ENCODE assay signal across 23 mouse cellular contexts in genomic region chr1:131167612-131168011, GRCm38 (mm10). TPM values are rescaled to one million over a fixed set of nuclear protein-coding genes. Genes with fewer than 3 reads are reported as not detected.
DNase-seq lines count a peak whose midpoint lies in the region; TF ChIP-seq lines count a peak whose summit lies in the region.
"Had no signal": no experiment of that assay in that cellular context is flagged by ENCODE, and none has a peak within 500 bp of the region (broad histone marks: within the 10 kb centered on the region; RNA-seq: fewer than 3 reads in every experiment).

No protein-coding gene starts in this region.

- TF ChIP-seq POLR2A in cortical plate, adult 2 months (IDR thresholded peaks at IDR 0.05; ENCODE audit: extremely low read depth, insufficient read depth, low read length), result no peak

- H3K4me3 ChIP-seq in cortical plate, adult 2 months (ENCODE audit: insufficient read depth, low read length), result no peak overlapping the region
- H3K4me3 ChIP-seq: forebrain, embryonic 10.5 days; forebrain, embryonic 13.5 days; heart, embryonic 12.5 days; heart, embryonic 15.5 days had no signal

- intact Hi-C loops in heart, postnatal 14 days (cut with DNase I), result no loop called here

- TF ChIP-seq CTCF in cortical plate, adult 2 months (IDR thresholded peaks at IDR 0.05; ENCODE audit: extremely low read depth, insufficient read depth, low read length), result no peak

- DNase-seq in frontal cortex, postnatal 36 days (ENCODE audit: low spot score in 2 of 2), result peak; percentile 47 to 63
- no peak for DNase-seq in frontal cortex, postnatal 10 days (ENCODE audit: low spot score in 2 of 2)
- DNase-seq in right cerebral cortex, adult 18-20 months, result peak; percentile 61
- no peak for DNase-seq in right cerebral cortex, postnatal 14 days
- no peak for DNase-seq in heart, postnatal 14 days
- DNase-seq: adrenal gland, adult 2 months; adrenal gland, postnatal 14 days; cerebellum, adult 11-12 months; cerebellum, adult 8-10 months; cerebellum, postnatal 10 days; cerebellum, postnatal 36 days; gastrocnemius, postnatal 10 days; heart, adult 18-20 months; heart, postnatal 10 days; heart, postnatal 4 days had no signal

- peaks cover 3% of the 10 kb centered on the region for H3K4me1 ChIP-seq in cortical plate, adult 2 months (ENCODE audit: control insufficient read depth, insufficient read depth, low read length)
- H3K4me1 ChIP-seq: forebrain, embryonic 10.5 days; forebrain, embryonic 13.5 days had no signal

- 0 out of 2 replicates have a peak overlapping the region, but pooled peaks have one; percentile 57 for H3K27ac ChIP-seq in cortical plate, adult 2 months (ENCODE audit: insufficient read depth, low read length)
- H3K27ac ChIP-seq: forebrain, embryonic 10.5 days; forebrain, embryonic 13.5 days; heart, embryonic 15.5 days; hindbrain, embryonic 14.5 days; hindbrain, postnatal 0 days had no signal

RNA-seq across cellular contexts. Expression of gene Eif2d, which starts 14.6 kb away (rescaled TPM):
- 57.8 and 58.0 TPM in 2 replicates for polyA plus RNA-seq in cortical plate, adult 2 months (2012; rRNA removed)
- 10 to 100 TPM; 36.4 to 38.2 TPM for total RNA-seq in heart, postnatal 14 days (2021)

RNA-seq across cellular contexts. Expression of gene Dyrk3, which starts 29.5 kb away (rescaled TPM):
- 6.2 and 7.1 TPM in 2 replicates for polyA plus RNA-seq in cortical plate, adult 2 months (2012; rRNA removed)
- total RNA-seq in heart, postnatal 14 days (2021), result under 1 TPM; 0.37 to 0.53 TPM
- total RNA-seq: gastrocnemius, adult 18-20 months had no signal

Comparison
In these comparisons a context has a peak if more than half of its experiments do, and no peak if none do; other contexts are left out.
1. DNase-seq: peak in frontal cortex, postnatal 36 days (2 of 2) and right cerebral cortex, adult 18-20 months (single experiment); none in frontal cortex, postnatal 10 days (0 of 2), right cerebral cortex, postnatal 14 days (single experiment) and heart, postnatal 14 days (0 of 2).